Mouse (Mus musculus) embryo, embryonic 11.5 days (tissue): ENCODE results near the gene Dnttip2.
"Not testable (repeated sequence)": the region's sequence is repeated elsewhere in the genome, so short reads cannot be mapped to it uniquely, and the experiment has no call there.

Experiments used
- DNase-seq: peaks from one replicate; pipeline ENCODE4 v3.0.0-alpha.2; 2012; ENCODE audit warnings: low read depth, low spot score

Gene Dnttip2

DNA sequence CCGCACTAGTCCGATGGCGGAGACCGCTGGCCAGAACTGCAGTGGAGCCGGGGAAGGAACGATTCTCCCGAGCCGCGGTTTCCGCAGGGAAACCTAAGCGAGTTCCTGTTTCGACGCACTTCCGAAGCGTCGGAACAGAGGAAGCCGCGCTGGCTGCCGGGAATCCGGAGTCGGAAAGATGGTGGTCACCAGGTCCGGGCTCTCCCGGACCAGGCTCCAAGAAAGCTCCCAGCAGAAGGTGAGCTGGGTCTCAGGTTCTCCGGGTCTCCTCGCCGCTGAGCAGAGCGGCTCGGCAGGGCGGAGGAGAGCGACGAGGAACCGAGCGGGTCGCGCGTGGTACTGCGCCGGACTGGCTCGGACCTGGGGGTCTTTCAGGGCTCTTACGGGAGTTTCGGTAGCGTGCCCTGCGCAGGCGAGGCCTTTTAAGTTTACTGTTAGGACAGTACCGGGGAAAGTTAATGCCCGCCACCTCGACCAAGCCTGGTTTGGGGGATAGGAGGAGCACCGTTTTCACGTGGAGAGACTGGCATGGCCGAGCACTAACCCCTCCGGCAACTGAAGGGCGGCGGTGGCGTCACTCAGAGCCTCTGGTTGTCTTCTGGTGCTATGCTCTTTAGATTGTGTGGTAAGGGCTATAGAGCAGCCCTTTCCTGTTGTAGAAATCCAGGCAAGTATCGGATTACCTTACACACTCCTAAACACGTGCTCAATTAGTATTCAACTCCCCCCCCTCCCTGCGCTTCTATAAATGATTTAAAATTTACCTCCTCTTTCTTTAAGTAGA is at the start of gene Dnttip2:
Gene Dnttip2, plus strand, starts transcription at position 148 of the 784 bp plus-strand sequence.
- DNase-seq, result peak; percentile 96

DNA sequence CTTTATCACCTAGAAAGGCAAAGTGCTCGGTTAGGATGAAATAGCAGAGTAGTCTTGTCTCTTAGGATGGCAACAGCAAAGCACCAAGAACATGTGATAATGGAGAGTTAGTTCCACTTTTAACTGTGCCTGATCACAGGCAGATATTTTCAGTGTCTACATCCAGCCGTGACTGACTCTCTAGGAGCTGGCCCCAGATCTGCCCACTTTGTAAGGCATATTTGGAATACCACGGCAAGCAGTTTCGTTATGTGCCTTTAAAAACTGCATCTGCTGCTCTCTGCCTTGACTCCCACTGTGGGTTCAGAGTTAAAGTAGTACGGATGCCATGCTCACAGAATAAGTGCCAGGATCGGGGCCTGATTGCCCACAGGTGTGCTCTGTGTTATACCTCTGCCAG is 47.2 kb upstream of the Dnttip2 start:
- DNase-seq, result not testable (repeated sequence)

DNA sequence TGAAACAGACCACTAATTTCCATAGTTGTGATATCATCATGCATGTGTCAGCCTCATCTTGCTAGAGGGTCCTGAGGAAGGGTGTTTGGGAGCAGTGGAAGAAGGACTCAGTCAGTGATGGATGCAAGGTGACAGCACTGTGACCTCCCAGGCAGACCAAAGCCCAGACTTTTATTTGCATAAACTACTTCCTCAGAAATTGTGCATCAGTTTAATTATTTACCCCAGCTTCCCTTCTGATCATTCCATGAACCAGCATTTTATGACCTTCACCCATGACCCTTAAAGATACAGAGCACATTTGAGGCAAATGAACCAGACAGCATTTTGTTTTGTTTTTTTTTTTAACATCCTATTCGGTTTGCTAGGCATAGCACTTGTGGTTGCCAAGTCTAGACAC is 38.4 kb upstream of the Dnttip2 start:
- no peak for DNase-seq

DNA sequence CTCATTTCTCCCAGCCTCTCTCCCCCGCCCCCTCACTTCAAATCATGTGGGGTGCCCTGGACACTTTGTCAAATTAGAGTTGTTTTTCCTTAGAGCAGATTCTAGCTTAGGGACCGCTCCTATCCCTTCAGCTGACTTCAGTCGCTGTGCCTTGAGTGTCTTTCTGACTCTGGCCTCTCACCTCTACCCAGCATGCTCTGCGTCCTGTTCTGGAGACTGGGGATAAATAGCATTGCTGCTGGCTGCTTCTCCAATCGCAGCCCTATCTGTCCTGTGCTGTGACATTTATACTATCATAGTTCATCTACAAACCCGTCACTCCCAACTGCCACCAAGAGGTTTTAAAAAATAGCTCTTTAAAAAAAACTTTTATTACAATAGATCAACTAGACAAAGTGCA is 31.3 kb upstream of the Dnttip2 start:
- DNase-seq, result no peak

DNA sequence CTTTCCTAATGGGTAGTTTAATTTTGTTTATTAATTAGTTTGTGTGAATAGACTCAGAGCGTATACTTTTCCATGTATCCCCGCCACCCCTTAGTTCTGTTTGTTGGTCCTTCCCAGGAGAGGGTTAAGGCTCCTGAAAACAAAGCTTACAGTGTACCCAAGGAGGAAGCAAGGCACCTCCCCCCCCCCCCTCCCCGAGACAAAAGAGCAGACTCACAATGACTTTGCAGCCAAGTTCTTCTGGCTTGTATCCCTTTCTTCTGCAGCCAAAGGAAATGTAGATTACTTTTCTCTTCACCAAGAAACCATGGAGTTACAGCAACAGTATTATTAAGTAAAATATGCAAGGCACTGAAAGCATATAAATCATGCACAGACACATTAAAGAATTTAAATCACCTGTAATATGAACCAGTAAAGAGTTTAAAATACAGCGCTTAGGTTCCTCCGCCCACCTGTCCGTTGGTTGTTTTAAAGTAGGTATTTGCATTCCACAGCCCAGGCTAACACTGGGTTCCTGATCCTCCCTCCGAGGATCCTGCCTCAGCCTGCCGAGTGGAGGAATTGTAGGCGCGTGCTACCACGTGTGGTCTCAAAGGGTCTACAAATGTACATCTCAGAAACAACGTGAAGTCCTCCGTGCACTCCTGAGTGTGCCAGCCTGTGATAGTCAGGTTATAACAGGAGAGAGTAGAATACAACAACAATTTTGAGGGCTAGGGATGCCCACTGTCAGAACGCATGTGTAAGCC is 30.6 kb upstream of the Dnttip2 start:
- DNase-seq, result no peak

DNA sequence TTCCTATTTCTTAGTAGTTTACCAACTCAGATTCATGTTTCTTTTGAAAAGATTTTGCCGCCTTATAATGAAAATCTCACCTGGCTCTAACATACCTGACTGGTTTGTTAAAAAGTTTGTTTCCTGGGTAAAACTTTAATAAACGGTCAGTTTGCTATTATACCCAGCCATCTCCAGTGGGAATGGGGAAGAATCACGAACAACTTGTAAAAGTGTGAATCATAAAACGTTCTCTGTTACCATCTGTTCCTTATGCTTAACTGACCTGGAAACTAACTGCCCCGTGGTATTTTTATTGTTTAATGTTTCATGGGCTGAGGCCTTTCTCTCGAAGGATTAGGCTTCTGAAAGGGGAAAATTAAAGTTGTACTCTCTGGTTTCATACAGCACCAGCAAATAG is 29.4 kb upstream of the Dnttip2 start:
- no peak for DNase-seq

DNA sequence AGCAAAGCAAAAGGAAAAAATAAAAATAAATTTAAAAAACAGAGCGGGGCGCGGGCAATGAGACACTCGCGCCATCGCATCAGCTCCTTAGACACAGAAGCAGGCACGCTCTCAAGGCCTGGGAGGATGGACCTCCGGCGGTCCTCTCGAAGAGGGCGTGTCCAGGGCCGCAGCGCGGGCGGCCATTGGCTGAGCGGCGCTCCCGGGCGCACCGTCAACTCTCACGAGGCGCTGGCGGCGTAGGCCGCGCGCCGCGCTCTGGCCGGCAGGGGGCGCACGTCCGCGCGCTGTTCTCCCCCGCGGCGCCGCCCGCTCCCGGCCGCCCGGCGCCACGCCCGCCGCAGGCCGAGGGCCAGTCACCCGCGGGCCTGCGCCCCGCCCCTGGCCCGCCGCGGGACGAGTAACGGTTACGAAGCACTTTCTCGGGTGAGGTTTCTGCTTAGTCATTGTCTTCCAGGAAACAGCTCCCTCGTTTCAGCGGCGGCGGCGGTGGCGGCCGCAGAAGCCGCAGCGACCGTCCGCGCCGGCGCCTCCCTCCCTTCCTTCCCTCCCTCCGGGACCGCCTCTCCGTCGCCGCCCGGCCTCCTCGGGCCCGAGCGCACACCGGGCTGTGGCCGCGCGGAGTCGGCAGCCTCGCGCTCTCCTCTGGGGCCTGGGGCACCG is 28.8 kb upstream of the Dnttip2 start, which contains the start of gene Gclm:
Gene Gclm, plus strand, starts transcription at position 343 of the 663 bp plus-strand sequence.
- DNase-seq, result peak; percentile 88

DNA sequence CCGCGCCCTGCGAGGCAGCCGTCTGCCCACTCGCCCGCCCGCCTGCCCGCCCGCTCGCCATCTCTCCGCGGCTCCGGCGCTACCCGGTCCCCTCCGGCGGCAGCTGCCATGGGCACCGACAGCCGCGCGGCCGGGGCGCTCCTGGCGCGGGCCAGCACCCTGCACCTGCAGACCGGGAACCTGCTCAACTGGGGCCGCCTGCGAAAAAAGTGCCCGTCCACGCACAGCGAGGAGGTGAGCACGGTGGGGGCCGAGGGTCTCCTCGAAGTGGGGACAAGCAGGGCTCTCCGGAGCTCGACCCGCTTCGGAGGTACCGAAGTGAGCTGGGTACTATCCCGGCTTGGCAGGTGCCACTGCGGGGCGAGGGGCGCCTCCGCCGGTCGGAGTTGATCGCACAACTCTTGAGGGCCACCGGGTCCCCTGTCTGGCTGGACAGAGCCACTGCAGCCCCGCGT is 28.3 kb upstream of the Dnttip2 start:
- DNase-seq, result peak; percentile 35

DNA sequence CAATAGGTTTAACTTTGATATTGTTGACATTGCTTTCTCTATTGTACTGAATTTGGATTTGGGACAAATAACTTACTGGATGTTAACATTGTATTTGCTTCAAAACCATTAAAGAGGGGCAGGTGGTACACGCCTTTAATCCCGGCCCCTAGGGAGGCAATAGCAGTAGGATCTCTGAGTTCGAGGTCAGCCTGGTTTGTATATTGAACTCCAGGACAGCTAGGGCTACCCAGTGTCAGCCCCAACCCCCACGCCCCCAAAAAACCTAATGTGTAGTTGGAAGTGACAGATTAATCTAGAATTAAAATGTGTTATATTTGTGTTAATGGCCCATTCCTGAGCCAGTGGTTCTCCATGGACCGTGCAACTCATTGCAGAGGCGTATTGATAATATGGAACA is 27.8 kb upstream of the Dnttip2 start:
- DNase-seq, result no peak

DNA sequence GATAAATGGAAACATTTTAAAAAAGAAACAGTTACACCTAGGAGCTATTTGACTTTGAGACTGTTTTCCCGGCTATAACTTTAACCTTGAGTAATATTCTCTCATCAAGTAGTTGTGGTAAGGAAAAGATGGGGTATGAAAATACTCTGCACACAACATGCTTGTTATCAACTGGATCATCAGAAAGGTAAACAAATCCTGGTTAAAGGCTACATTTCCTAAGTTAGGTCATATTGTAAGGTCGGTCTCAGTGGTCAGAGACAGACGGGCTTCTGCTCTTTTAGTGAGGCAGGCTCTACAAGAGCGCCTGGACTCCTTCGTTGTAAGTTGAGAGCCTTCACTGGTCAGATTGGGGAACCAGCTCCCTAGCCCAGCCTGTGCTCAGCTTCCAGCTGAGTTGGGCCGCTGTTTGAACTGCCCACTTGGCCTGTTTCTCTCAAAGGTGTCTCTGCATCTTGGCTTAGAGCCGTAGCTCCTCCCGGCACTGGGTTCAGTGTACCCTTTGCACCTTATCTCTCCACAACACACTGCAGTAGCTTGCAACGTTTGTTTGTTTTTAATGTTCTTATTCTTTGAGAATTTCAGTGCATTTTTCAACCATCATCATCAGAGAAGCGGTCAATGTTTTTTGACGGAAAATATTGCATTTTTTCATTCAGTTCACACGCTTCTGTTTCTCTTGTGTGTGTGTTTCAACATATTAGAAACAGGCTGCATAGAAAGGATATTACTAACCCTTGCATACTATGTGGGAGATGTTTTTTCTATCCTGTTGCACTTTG is 27.0 kb upstream of the Dnttip2 start:
- DNase-seq, result no peak

DNA sequence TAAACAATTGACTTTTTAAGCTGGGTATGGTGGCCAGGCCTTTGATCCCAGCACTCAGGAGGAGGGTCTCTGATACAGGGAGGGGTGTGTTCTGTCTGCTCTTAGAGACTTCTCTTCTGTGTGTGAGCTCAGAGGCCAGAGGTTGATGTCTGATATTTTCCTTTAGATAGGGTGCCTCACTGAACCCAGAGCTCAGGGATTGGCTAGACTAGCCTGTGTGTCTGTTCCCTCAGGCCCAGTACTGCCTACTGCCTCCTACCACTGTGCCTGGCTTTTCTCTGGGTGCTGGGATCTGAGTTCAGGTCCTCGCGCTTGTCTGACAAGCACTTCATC is 26.5 kb upstream of the Dnttip2 start:
- DNase-seq, result no peak

DNA sequence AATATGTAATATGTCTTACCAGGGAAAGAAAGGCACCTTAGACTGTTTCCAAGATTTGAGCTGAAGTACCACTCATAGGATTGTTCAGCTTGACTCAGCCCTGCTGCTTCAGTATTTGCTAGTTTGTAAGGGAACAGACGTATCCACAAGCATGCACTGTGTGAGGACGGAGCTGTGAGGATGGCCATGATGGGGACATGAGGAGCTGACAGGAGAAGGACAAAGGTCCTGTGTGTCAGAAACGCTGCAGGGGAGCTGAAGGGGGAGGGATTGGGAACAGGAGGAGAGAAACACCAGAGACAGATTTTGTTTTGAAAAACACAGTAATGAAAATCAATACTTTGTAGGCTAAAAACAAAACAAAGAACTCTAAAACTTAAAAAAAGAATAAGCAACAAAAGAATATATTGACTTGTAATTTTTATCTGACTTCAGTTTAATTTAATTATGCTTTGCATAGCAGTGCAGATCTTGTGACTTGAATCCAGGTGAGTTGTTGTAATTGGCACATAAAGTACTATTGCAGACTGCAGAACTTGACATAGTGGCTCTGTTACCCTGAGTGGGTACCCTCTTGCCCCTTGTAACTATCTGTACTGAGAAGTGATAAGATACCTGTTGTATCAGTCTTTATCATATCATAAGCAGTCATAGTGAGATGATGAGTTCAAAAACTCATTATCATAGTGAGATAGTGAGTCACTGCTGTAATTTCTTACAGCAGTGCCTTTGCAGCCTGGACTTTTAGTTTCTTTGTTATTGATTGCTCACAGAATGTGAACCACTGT is 21.5 kb upstream of the Dnttip2 start:
- DNase-seq, result no peak

DNA sequence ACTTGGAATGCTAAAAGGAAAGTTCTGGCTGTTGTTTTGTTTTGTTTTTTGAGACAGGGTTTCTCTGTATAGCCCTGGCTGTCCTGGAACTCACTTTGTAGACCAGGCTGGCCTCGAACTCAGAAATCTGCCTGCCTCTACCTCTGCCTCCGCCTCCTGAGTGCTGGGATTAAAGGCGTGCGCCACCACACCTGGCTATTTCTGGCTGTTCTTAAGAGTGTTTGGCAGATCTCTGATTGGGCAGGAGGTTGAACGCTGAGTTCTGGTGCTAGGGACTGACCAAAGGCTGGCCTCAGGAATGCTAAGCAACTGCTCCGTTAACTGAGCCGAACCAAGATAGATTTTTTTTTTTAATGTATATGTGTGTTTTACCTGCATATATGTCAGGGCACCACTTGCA is 20.1 kb upstream of the Dnttip2 start:
- not testable (repeated sequence) for DNase-seq

DNA sequence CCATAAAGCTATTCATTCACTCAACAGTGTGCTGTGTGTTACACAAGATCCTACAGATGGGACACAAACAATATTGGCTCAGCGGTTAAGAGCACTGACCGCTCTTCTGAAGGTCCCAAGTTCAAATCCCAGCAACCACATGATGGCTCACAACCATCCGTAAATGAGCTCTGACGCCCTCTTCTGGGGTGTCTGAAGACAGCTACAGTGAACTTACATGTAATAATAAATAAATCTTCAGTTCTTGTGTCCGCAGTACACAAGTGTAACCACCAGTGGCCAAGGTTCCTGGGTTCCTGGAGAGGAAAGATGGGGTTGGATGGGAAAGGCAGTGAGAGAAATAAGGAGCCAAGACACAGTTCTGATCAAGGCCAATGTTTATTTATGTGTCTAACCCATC is 4.2 kb upstream of the Dnttip2 start:
- DNase-seq, result no peak

DNA sequence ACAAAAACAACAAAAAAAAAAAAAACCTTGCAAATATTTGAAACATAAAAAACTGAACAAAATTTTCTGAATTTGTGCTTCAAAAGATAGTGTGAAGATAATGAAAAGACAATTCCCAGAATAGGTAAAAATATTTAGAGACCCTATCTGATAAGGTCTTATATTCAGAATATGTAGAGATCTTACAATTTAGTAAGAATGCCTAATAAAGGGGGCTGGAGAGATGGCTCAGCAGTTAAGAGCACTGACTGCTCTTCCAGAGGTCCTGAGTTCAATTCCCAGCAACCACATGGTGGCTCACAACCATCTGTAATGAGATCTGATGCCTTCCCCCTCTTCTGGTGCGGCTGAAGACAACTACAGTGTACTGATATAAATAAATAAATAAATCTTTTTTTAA is 1.6 kb upstream of the Dnttip2 start:
- not testable (repeated sequence) for DNase-seq

DNA sequence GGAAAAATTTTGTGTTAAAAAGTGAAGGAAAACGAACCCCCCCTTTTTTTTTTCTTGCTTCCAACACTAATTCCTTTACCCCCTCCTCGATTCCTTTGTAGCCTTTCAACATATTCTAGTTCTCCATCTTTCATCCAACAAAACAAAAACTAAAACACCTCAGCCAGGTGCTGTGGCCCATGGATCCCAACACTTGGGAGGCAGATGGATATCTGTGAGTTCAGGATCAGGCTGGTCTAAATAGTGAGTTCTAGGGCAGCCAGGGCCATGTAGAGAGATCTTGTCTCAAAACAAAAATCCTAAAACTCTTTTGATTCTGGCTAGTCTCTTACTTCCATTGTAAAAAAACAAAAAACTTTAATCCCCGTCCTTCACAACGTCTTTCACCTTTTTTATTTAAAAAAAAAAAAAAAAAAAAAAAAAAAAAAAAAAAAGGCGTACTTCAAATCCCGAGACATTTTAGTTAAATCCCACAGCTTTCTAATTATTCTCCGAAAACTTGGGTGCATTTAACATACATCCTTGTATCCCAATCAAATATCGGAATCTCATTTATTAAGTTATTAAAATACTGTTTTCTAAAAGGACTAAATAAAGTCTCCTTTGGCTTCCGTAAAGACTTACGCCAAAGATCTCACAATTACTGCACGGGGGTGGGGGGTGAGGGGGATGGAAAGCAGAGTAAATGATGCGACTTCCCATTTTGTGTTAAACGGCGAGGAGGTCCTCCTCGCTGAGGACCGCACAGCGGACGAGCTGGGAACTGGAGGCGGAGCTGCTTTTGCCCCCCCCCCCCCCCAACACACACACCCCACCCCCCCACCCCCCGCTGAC is 564 bp upstream of the Dnttip2 start:
- no peak for DNase-seq

DNA sequence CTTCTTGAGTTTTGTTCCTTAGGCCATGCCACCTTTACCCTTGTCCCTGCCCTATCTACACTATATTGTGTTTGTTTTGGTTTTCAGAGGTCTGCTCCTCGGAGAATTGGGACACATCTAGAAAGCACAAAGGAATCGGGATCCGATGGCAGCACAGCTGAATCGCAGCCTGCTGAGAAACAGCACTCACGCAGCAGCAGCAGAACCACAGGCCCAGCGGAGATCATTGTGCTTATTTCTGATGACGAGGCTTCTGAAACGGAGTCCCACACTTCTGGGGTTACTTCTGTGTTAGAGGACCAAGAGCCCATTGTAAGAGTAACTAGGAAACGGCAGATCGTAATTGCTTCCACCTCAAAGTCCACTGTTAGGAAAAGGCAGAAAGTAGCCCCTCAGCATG is 923 bp downstream of the Dnttip2 start:
- DNase-seq, result no peak

DNA sequence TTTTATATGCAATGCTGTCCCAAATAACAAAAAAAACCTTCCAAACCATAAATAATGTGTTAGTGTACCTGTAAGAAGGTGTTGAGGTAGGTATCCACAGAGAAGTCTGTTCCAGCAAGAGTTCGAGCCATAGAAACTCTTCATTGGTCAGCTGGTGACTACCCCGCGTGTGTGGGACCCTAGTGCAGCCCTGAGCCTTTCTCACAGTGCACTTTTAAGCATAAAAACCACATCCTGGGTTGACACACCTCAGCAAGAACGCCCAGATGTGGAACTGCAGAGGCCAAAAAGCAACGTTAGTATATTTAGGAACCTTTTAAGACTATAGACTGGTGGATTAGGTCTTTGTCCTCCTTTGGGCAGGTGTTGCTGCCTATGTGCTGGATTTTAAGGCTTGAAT is 13.0 kb downstream of the Dnttip2 start:
- no peak for DNase-seq

DNA sequence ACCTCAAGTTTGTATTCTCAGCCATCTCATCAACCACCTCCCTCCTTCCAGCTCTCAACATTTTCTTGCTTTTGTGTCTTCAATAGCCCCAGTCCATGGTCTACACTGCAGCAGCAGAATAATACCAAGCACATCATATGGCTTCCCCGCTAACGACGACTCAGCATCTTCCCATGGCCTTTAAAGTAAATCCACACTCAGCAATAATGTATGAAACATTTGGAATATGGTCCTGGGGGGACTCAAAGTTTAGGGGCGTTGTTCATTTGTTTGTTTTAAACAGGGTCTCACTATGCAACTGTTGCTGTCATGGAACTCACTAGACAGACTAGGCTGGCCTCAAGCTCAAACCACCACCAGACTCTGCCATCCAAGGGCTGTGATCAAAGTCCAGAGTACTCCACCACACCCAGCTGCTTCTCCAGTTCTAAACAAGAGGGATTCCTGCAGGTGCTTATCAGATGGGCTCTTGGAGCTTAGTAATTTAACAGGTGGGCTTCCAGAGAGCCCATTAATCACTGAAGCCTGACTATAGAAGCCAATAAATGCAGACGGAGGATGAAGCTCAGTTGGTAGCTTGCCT is 14.5 kb downstream of the Dnttip2 start:
- no peak for DNase-seq

DNA sequence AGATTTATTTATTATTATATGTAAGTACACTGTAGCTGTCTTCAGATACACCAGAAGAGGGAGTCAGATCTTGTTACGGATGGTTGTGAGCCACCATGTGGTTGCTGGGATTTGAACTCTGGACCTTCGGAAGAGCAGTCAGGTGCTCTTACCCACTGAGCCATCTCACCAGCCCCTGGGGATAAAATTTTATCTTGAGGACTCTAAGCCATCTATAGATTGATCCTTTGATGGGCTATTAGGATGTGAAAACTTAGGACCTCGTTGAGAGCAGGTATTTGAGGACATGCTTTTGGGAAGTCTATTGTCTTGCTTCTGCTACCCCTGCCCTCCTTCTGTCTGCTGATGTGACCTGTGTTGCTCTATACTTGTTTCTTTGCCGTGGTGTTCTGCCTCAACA is 15.2 kb downstream of the Dnttip2 start:
- not testable (repeated sequence) for DNase-seq
